Mouse (Mus musculus): ENCODE measurements around the gene Mfrp.

Gene Mfrp

GRCm38 (mm10) chr9:44078955-44079756 lies 22.4 kb upstream of the Mfrp start:
- no peak for DNase-seq (ENCODE audit: low spot score)

DNA sequence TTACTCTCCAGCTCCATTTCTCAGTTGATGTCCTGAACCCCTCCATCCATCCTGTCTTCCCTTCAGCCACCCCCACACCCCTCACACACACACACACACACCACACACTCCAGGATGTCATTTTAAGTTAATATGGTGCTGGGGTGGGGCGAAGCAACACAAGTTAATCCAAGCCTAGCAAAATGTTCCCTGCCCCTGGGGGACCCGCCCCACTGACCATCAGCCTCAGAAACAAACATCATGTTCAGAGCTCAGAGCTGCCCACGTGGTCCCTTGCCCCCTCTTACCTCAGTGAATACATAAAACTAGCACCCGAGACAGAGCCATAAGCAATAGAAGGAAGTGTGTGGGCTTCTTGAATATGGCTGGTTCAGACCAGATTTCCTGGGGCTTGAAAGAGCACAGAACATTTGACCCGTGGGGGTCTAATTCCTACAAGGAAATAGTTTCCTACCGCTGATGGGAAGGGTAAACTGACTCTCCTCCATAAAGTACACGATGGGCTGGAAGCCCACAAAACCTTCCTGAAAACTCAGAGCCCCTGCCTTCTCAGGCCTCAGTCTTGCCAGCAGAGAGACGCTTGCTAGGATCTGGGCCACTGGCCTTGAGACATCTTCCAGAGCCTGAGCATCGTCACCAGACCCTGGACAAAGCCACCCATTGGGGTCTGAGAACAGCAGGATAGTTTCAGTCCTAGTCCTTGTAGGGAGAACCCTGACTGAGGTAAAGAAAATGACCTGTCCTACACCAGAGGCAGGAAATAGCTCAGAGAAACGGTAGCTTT lies 21.3 kb upstream of the Mfrp start:
- DNase-seq (ENCODE audit: low spot score): no peak

DNA sequence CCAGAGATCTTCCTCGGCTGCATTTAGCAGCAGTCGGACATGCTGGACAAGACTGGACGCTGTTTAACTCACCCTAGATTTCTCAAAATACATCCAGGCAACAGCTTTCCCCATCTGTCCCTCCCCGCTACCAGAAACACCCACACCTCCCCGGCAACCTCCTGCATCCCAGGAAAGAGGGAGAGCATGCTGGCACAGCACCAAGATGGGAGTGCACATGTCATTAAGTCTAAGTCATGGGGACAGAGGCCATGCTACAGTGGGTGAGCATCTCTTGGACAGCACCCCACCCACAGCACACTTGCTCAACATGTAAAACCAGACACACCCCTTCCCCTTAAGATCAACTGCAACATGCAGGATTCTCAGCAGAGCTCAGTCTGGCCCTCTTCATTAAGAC lies 20.6 kb upstream of the Mfrp start:
- DNase-seq (ENCODE audit: low spot score): no peak

DNA sequence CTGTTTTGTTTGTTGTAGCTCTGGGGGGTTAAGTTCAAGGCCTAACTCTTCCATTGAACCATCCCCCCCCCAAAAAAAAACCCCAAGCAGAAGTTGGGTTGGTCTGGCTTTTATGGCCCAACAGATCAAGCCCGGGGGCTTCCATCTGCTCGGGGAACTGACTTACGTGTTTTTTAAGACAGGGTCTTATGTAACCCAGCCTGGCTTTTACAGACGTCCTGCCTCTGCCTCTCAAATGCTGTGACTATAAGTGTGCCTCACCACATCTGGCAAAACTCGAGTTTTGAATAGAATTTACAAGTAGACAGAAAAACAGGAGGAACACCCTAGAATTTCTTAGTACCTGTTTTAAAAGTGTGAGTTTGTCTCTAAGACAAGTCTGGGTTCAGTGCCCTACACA lies 19.9 kb upstream of the Mfrp start:
- DNase-seq (ENCODE audit: low spot score): no peak

GRCm38 (mm10) chr9:44082266-44082665 lies 19.3 kb upstream of the Mfrp start:
- DNase-seq (ENCODE audit: low spot score): no peak

DNA sequence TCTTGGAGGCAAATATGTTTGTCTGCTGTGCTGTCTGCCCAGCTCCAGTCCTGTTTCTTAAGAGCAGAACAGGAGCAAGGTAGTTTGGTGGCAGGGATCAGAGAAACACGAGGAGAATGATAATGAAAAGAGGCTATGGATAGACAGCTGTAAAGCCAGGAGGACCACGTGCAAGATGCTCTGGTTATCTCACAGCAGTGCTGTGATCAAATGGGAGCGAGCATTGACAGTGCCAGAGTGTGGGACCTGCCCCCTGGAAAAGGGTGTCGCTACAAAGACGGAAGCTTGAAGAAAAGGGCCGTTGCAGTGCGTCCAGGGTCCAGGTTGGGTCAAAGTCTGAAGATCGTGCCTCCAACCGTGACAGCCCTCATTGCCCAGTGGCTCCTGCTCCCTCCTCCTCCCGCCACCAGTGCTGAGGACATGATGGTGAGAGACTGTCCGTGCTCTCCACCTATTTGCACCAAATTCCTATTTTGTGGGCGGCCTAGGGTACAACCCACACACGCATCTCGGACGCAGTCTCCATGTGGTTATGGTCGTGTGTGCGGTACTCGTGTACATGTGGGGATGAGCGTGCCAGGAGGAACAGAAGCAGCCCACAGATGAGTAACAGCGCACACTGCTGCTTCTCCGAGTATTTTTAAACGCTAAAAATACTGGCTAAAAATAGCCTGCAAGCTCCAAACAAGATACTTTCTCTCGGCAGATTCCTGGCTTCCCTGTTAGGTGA lies 18.0 kb upstream of the Mfrp start:
- DNase-seq (ENCODE audit: low spot score): no peak

DNA sequence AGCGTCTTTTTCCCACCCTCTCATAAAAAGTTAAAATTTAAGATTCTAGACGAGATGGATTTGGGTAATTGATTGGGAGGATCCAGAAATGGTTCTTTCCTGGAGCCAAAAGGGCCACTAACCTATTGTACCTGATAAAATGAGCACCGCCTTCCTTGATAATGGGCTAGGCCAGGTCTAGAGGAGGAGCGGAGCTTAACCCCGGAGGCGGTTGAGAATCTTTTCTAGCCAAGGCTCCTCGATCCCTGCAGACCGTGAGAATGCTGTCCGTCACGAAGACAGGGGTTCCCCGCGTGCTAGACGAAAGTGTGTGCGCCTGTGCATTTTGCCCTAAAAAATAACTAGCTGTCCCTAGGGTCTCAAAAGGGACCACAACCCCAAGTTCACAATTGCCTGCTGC lies 17.3 kb upstream of the Mfrp start:
- no peak for DNase-seq (ENCODE audit: low spot score)

- DNase-seq (ENCODE audit: low spot score): peak; percentile 71
Measured at GRCm38 (mm10) chr9:44084659-44085229, 16.8 kb upstream of the Mfrp start.

DNA sequence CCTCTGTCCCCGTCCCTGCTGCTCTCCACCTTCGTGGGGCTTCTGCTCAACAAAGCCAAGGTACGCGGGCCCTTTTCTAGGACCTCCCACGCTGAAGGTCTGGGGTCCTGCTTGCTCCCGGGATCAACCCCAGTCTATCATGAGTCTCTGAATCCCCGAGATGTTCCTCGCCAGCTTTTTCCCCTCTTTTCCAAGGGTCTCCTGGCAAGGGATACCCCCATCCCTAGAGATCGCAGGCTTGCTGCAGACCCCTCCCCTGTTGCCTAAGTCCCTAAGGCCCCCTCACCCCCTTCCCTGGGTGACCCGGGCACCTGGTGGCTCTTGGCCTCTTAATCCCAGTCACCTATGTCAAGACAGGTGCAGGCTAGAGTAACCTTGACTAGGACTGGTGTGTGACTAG lies 16.3 kb upstream of the Mfrp start:
- no peak for DNase-seq (ENCODE audit: low spot score)

DNA sequence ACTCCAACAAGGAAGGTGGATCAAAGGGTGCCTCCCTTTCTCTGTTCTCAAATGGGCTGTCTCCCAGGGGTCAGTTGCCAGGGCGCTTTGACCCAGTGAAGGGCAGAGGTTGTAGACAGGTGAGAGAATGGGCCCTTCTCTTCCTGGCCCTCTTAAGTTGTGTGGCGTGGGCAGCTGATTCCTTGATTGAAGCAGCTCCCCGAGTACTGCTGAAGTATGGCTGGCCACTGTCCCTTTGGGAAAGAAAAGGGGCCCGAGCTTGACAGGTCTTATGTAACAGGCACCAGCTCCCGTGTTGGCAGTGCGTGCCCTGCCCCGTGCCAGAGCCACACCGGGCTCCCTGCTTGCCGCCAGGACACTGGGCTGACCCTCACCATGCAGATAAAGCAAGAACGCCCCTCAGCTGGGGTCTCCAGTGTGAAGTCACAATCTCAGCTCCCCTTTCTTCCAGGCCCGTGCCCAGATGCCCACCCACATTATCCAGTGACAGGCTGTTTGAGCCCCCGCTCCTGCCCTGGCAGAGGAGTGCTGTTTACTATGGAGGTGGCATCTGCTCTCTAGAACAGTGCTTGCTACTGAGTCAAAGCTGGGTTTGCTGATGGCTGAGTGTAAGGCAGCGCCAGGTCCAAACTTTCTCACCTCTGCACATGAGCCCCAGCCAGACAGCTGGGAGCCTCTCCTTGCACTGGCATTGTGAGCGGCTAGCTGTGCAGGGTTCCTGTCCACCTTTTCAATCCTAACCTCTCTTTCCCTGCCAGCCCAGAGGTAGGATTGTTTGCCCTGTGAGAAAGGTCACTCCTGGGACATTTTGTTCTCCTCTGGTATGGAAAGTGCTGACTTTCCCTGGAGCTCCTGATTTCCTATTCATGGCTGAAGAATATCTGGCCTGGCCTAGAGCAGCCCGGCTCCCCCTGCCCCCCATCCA lies 15.5 kb upstream of the Mfrp start:
- DNase-seq (ENCODE audit: low spot score): no peak

GRCm38 (mm10) chr9:44086960-44087359 lies 14.6 kb upstream of the Mfrp start:
- DNase-seq (ENCODE audit: low spot score): no peak

- DNase-seq (ENCODE audit: low spot score): no peak
Measured at GRCm38 (mm10) chr9:44087761-44088455, 13.6 kb upstream of the Mfrp start.

DNA sequence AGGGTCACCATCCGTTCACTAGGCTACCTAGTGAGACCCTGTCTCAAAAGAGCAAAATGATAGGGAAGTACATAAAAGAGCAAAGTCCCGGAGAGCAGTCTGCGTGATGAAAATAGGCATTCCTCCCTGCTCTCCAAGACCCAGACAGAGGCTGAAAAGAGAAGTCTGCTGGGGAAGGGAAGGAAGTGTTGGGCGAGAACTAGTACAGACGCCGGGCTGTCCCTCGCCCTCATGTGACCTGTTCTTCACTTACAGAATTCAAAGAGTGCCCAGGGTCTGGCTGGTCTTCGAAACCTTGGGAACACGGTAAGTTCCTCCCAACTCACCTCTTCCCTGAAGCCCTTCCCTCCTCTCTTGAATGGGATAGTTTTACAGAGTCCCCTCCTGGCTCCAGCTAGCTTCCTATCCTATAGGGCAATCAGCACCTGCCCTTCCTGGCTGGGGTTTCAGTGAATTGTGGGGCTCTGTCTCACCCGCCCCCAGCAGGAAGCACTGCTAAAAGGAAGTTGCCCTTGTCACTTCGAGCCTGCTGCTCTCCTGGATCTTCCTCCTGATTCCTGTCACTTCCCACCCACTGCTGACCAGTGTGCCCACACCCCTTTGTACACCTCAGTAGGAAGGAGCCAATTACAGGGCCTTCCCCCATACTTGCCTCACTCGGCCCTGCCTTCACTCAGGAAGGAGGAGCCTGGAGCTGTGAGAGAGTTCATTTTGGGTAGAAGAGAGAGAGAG lies 12.5 kb upstream of the Mfrp start:
- no peak for DNase-seq (ENCODE audit: low spot score)

DNA sequence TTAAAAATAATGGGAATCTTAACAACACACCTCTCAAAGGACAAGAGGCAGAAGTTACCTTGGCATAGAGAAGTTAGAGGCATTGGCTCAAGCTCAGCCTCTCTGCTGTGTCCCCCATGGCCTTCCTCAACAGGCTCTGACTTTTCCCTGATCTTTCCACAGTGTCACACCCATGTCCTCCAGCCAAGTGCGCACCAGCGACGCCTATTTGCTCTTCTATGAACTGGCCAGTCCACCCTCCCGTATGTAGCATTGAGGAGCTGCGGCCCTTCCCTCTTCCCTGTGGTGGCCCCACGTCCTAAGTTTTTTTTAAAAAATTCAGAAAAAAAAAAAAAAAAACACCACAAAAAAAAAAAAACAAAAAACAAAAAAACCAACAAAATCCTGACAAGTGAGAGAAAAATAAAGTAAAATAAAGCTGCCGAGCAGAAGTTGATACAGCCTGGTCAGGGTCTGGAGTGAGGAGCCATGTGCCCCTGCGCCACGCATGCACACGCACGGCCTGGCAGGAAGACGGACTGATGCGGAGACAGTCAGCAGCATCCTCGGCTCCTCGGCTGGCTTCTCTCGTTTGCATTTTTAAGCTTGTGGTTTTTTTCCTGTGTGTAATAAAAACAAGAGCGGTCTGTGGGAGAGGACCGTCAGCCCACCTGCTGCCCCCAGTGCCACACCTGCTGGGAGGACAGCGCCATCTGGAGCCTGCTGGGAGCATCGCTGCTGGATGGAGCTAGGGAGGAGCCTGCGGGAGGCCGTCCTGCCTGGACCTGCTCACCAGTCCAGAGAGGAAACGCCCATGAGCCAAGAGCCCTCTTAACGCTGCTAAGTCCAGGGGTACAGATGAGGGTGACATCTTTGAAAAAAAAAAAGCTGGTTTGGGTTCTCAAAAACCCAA lies 7.7 kb upstream of the Mfrp start:
- DNase-seq (ENCODE audit: low spot score): peak; percentile 31

DNA sequence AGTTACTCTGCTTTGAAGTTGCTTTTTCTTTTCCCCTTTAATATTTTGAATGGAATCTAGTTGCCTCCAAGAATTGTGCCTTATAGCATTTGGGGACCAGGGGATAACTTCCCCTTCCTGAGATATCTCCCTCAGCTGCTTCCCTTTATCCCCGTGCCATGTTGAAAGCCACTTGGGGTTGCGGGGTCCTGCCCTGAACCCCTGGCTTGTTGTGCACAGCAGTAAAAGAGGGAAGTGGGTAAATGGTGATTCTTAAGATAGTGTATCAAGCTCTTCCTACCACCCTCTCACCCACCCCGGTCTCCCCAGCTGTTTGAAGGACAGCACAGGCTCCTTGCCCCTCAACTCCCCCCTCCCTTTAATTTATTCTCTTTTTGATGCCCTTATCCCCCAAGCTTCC lies 6.8 kb upstream of the Mfrp start:
- no peak for DNase-seq (ENCODE audit: low spot score)

DNA sequence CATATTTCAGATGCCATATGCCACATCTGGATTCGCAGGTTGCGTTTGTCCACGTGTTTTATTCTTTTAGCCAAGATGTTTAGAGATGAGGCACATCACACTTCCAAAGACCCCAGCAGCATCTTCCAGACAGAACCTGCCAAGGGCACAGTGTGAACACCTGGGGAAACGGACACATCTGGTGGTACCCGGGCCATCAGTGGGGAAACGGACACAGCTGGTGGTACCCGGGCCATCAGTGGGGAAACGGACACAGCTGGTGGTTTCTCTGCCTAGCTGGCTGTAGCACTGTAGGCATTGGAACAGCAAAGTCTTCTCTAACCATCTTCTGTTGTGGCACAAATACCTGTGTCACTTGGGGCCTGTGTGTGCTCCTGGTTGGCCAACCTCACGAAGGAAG lies 5.7 kb upstream of the Mfrp start:
- DNase-seq (ENCODE audit: low spot score): no peak

- DNase-seq (ENCODE audit: low spot score): no peak
Measured at GRCm38 (mm10) chr9:44096536-44096935, 5.0 kb upstream of the Mfrp start.

DNA sequence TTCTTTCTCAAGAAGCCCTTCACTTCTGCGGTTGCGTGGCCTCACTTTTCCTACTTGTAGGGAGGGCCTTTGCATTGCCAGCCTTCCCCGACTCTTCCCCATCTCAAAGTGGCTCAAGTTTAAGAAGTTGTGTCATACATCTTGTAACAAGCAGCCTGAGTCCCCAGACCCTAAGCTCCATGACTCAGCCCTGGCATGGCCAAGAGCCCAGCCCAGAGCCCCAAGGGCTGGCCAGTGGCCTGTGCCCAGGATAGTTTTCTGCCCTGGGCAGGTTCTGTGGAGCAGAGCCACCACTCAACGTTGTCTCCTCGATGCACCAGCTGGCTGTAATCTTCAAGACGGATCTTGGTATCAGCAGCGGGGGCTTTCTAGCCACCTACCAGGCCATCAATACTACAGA lies 3.4 kb downstream of the Mfrp start:
- no peak for DNase-seq (ENCODE audit: low spot score)

GRCm38 (mm10) chr9:44105781-44106180 lies 4.3 kb downstream of the Mfrp start:
- DNase-seq (ENCODE audit: low spot score): no peak

All from spleen, adult 12 weeks (tissue).